Mouse (Mus musculus) lung, adult 18-20 months (tissue): Measurements from ENCODE around the gene Gm20388.

Source experiments
- DNase-seq, 2 experiments: peaks; one replicate each; pipeline ENCODE4 v3.0.0; 2022; ENCODE audit warnings: mixed read lengths in 2 of 2

Gm20388 gene

DNA sequence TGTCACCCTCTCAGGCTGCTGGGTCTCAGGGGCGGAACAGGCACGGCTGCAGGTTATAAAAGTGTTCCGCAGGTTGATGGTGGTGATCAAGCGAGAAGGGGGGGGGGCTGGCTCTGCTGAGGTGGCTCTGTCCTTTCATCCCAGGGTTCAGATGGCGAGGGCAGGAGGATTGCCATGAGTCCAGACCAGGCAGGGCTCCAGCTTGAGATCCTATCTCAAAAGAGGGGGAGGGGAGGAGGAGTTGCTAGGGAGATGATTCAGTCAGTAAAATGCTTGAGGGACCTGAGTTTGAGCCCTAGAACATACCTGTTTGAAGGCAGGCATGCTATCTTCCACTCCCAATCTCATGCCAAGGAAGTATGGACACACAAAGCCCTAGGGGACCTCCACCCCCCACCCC, 649.9 kb downstream of the Gm20388 start:
- no peak for DNase-seq

DNA sequence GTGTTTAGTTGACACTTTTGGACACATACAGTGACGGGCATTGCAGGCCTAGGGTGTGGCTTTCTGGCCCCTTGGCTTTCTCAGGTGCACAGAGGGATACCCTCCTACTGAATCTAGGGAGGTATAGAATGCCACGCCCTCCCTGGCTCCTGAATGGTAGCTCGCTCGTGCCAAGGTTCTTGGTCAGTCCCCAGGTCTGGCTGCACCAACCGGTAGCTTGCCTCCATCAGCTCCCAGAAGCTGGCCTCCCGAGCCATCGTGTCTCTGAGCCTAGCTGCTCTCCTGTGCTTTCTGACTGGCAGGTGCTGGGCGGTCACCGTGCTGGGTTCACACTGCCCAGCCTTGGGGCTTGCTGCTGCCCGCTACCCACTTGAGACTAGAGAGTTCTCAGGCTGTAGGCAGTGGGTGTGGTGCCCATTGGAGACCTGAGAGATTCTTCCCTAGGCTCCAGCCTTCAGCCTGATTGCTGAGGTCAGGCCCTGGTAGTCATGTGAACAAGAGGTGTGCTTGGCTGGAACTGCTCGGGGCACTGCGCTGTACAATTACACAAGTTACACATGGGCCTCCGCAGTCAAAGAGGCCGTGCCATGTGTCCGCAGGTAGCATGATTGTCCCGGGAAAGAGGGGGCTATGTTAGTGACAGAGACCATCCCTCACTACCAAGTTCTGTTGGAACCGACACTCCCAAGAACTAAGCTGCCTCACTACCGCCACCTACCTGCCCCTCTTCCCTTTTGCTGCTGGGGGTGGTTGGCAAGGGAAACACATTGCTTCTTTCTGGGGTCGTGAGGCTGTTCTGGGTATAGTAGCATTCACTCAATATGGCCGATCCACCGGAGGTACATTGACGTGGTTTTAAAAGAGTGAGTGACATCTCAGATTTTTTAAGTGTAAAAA, 651.1 kb downstream of the Gm20388 start:
- peak; percentile 52 to 64 for DNase-seq

DNA sequence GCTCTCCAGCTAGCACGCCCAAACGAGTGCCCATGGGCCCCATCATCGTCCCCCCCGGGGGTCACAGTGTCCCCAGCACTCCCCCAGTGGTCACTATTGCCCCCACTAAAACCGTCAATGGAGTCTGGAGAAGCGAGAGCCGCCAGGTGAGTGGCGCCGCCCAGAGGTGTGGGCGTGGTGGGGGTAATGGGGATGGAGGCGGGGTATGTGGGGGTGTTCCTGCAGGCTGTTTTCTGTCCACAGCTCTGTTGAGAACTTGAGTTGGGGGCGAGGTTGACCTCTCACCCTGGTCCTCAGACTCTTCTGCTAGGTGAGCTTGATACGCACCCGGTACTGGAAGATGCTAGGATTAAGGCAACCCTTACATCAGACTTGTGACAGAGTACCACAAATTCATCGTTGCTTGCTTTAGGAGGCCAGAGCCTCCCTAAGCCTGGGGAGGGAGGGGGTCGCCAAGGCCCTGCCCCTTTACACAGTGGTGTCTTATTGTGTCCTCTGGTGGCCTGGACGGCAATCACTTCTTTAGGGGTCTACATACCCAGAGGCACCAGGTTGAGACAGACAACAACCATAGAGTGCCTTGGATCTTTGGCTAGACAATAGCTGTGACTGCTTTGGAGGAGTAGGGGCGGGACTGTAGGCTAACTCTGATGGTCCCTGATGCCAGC, 652.2 kb downstream of the Gm20388 start:
- no peak for DNase-seq

DNA sequence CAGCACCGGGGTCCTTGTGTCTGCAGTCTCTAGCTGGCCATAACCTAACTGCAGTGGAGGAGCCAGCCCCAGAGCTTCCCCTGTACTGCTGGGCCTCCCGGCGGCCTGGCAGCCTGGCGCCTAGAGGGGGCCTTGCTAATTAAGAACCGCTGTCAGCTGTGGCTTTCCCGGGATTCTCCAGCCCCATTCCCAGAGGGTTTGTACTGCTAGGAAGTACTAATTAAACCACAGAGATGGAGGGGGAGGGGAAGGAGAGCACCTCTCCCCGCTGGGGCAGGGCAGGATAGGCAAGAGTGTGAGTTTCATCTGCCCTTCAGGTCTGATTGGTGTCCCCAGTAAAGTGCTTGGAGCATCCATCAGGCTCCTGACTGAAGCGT, 652.7 kb downstream of the Gm20388 start:
- no peak for DNase-seq

DNA sequence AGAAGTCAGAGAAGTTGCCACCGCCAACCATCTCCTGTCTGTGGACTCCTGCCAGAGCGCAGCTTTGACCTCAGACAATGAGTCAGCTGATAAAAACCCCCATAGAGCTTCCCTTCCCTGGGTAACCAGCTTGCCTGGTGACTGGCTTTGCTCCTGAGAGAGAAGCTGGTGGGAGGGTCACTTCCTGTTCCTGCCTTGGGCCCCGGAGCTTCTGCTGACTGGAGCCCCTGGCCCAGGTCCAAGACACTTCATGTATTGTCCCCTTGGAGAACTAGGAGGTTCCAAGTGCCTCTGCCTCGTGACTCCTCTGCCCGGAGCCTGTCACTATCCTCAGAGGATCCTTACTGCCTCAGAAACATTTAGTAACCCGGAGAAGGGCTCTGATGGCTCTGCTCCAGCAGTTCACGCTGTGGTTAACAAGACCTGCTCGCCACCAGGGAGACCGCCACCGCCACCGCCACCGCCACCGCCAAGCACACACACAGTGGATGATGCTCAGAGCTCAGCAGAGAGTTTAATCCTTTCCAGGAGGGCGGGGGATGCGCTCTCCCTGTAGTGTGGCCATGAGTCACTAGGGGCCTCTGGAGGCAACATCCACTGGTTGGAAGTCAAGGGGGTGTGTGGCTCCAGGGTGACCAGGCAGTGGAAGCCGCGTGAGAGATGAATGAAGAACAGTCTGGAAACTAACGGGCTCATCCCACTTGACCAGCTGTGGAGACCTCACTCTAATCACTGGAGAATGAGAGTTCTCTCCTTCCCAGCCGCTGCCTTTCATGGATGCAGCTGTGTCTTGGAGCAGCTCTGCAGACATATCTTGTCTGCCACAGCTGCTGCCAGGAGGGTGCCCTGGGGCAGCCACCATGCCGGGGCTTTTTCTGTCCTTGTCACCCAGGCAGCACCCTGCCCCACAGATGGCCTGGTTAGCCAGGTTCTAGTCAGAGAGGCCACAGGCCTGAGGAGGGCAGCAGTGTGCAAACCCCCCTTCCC, 653.5 kb downstream of the Gm20388 start:
- peak; percentile 92 to 95 for DNase-seq

DNA sequence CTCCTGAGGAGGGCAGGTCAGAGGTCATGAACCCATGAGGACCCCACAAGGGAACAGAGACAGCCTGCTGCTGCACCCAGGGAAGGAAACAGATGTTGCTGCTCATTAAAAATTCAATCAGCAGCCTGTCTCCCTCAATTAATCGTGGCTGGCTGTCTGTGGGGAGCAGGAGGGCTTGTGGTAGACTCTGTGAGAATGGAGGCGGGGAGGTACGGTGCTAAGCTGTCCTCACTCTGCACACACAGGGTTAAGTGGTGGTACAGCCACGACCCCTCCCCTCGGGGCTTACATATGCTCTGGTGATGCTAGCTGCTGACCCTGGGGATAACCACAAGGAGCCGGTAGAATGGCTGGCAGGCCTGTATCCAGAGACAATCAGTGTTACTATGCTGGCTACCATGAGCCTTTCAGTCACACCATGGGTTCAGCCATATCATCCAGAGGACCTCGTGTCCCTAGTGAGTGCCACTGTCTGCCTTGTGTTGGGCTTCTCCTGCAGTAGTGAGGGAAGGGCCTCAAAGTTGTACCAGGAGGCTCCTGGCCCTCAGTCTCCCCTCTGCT, 654.6 kb downstream of the Gm20388 start:
- DNase-seq: no peak

DNA sequence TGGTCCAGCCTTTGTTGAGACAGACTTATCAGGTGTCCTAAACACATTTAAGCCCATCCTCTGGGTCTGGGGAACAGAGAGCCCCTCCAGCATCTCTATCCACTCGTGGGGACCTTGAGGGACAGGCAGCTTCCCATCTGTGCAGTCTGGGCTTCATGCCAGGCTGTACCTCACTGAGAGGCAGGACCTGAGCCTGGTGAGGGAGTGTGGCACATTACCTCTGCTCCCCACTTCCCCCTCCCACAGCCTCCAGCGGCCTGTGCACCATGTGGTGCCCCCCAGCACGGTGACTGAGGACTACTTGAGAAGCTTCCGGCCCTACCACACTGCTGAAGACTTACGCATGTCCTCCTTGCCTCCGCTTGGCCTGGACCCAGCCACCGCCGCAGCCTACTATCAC, 656.0 kb downstream of the Gm20388 start:
- no peak for DNase-seq

DNA sequence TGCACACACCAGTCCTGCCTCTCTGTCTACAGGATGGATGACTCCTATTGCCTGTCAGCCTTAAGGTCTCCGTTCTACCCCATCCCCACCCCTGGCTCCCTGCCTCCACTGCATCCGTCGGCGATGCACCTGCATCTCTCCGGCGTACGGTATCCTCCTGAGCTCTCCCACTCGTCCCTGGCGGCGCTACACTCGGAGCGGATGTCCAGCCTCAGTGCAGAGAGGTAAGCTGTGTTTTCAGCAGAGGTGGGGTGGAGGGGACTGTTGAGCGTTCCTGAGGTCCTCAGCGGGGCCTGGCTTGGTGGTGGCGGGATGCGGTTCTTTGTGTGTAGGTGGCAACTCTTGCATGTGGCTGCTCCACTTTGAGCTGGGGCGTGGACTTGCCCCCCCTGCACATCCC, 657.1 kb downstream of the Gm20388 start:
- DNase-seq: no peak

DNA sequence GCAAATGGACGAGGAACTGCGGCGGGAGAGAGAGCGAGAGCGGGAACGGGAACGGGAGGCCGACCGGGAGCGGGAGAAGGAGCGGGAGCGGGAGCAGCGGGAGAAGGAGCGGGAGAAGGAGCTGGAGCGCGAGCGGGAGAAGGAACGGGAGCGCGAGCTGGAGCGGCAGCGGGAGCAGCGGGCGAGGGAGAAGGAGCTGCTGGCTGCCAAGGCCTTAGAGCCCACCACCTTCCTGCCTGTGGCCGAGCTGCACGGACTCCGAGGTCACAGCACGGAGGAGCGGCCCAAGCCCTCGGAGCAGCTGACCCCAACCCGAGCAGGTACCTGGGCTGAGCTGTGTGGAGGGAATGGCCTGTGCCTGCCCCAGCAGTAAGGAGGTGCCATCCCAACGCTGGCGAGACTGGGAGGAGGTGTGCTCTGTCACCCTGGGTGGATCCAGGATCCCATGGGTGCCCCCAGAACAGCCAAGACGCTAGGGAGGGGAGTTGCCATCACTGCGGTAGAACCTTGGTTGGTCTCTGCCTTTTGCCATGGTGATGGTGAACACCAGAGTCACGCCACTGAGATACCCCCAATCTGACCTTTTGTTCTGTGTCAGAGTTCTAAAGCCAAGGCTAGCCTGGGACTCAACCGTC, 657.6 kb downstream of the Gm20388 start:
- no peak for DNase-seq

DNA sequence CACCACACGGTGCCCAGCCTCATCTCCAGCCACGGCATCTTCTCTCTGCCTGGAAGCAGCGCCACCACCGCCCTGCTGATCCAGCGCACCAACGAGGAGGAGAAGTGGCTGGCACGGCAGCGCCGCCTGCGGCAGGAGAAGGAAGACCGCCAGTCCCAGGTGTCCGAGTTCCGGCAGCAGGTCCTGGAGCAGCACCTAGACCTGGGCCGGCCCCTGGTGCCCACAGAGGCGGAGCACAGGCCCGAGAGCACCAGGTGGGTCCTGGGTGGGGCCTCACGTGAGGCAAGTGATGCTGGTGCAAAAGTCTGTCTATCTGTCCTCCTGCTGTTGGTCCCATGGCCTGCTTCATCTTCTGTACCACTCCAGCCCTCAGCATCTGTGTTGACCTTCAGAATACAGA, 658.5 kb downstream of the Gm20388 start:
- DNase-seq: no peak

DNA sequence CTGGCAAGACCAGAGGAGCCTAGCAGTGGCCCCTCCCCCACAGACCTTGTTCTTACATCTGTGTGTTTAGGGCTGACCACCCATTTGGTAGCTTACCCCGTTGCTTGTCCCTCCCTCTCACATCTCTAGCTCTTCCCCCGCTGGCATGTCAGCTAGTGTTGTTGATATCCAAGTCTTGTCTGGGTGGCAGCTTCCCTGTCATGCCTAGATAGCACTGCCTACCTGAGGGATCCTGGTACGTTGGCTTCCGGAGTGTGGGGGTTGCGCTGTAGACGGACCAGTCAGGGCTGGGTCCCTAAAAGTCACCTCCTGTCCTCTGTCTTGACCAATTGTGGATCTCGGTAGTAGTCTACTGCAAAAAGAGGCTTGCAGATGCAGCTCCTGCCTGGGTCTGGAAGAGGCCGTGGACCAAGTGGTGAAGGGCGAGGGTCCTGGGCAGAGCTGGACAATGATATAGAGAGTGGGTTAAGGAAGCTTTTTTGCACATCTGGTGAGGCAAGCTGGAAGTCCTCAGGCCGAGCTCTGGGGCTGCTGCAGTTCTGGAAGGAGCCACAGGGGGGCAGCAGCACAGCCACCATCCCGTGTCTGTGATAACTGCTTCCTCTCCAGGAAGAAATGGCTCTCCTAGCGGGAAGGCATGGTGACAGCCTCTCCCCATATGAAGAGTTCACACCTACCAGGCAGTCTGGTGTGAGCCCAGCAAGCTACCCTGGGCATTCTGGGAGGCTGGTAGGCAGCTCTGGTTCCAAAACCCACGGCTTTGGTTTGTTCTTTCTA, 659.5 kb downstream of the Gm20388 start:
- DNase-seq: peak; percentile 66 to 77

DNA sequence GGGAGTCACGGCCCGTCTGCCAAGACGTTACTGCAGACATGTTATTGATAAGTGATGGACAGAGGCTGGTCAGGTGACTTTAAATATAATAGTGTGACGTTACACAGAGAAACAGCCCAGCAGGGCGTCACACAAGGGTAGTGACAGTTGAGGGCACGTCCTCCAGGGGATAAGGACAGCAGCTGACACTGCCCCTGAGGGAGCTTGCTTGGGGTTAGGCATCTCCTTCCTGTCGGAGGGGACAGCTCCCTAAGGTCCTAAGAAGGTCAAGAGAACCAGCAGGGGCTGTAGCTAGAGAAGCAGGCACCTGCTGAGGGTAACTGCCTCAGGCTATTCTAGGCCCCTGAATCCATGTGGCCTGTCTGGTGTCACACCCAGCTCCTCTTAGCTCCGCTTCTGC, 660.9 kb downstream of the Gm20388 start:
- no peak for DNase-seq

DNA sequence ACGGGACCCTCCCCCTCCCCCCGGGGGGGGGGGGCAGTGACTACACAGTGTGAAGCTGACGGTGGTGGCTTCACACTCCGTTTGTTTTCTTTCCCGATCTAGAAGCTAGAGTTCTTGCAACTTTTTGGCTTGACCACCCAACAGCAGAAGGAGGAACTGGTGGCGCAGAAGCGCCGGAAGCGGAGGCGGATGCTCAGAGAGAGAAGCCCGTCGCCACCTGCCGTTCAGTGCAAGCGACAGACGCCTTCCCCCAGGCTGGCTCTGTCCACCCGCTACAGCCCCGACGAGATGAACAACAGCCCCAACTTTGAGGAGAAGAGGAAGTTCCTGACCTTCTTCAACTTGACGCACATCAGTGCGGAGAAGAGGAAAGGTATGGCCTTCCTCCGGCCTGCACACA, 661.9 kb downstream of the Gm20388 start:
- peak; percentile 54 for DNase-seq

DNA sequence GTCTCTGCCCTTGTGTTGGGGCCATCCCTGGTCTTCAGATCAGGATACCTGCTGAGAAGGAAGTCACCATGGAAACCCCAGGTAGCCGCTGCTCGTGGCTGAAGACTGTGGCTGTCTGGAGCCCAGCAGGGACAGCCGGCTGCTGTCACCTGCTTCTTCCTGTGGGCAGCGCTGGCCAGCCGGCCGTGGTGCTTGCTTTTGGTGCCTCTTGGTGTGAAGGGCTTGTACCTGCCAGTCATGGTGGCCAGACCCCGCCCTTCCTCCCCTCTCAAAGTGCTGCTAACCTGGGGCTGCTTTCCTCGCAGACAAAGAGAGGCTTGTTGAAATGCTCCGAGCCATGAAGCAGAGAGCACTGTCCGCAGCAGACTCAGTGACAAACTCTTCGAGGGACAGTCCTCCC, 663.2 kb downstream of the Gm20388 start:
- no peak for DNase-seq

DNA sequence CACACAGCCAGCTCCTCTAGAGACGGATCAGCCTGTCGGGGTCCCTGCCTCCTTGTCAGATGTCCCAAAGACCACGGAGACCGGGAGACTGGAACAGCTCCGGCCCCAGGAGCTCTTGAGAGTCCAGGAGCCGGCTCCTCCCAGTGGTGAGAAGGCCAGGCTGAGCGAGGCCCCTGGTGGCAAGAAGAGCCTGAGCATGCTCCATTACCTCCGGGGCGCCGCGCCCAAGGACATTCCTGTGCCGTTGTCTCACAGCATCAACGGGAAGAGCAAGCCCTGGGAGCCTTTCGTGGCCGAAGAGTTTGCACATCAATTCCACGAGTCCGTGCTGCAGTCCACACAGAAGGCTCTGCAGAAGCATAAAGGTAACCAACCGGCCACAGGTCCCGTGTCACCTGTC, 664.3 kb downstream of the Gm20388 start:
- no peak for DNase-seq

DNA sequence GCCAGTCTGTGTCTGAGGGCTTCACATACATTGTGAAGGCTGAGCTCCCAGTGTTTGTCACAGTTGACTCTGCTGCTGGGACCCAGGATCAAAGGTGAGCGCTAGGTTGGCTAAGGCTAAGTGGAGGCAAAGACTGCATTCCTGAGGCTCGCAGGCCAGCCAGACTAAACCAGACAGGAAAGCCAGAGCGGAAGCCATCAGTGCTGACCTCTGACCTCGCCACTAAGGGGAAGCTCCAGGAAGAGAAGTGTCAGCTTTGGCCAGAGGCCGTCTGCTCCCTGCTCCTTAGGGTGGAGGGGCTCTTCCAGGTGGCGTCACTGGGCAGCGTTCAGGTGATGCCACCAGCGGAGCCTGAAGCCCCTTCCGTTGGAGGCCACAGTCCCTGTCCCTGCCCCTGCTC, 665.2 kb downstream of the Gm20388 start:
- no peak for DNase-seq

DNA sequence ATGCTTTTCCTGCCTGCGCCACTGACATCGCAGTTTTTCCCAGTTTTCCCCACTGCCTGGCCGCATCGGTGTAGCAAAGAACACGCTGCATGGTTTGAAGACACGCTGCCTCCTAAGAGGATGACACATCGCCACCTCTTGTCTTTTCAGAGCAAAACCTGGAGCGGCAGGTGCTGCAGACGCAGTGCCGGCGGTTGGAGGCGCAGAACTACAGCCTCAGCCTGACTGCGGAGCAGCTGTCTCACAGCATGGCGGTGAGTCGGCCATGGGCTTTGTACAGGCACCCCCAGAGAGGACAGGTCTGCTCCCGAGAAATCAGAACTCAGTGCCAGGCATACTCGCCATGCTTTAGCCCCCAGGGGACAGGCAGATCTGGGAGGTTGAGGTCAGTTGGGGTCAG, 667.2 kb downstream of the Gm20388 start:
- DNase-seq: no peak

DNA sequence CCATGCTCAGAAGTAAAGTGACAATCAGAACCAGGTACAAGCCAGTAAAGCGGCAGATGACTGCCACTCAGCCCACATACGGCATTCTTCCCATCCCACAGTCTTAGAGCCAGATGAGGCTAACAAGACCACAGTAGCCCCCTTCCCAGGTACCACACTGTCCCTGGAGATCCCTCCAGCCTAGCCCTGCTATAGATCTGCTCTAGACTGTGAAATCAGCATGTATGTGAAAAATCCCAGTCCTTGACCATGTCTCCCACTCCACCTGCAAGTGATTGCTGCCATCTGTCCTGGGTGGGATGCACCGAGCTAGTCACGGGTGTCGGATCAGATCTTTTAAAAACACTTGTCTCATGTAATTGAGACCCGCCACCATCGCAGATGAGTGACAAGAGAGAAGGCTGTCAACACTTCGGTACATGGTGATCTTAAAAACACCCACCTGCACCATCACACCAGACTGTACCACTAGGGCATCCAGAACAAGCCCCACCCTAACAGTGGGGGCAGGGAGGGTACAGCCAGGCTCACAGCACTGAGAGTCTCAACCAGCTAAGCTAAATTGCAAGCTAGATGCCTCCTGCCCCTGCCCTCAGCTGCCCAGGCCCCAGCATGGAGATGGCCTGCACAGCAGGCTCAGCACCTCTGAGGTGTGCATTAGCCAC, 669.8 kb downstream of the Gm20388 start:
- DNase-seq: no peak

DNA sequence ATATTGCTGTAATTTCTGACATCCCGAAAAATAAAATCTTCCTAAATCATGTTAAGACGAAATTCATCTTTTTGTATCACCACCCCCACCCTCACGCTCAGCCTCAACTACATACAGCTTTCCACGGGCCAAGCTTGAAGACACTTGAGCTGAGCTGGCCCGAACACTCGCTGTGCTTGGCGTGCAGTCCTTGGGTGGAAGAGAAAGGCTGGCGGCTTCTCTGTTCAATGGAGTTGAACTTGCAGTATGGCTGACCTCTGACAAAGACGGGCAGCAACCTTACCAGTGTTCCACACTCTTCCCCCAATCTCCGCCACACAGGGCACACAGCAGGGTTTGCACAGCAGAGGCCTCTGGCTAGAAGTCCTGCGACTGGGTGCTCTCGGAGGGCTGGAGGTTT, 670.7 kb downstream of the Gm20388 start:
- no peak for DNase-seq

DNA sequence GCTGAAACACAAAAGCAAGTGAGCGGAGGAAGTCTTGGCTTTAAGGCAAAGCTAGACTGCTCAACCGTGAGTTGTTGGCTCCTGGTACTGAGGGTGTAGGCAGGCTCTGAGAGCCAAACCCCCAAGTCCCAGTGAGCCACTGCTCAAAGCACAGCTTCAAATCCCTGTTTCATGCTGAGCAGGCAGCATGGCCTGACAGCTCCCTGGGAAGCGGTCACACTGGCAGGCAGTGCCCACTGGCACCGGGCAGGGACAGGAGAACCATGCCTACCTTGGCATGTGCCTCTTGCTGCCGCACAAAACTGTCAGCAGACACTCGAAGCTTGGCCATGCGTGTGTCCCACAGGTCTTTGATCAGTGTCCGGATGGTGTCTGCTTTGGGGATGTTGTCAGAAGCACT, 671.2 kb downstream of the Gm20388 start:
- DNase-seq: no peak

DNA sequence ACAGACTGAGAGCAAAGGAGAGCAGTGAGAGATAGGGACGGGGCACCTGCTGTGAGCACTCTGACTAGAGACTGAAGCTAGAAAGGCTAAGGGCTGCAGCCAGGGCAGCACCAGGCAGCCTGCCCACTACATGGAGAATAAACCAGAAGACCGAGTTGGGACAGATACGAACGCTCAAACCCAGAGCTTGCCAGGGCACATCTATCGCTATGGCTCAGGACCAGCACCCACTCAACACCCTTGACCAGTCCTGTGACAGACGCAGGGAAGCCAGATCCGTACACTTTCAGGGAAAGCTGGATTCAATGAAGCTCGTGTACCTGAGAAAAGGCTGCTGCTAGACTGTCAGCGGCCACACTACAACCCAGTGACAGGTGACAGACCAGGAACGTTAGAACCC, 674.9 kb downstream of the Gm20388 start:
- DNase-seq: no peak
